Mouse (Mus musculus): ENCODE measurements at regions not wholly inside any gene's neighbourhood (a gene's known extent, or its start where the extent isn't known, plus 50 kb on each side); places are given as distances from the start of the nearest gene placed in this dataset.
"Not testable (repeated sequence)": the region's sequence is repeated elsewhere in the genome, so short reads cannot be mapped to it uniquely, and the experiment has no call there.

- DNase-seq (ENCODE audit: extremely low spot score) = no peak
These were observed 182.5 kb upstream of the Rgma start for GRCm38 (mm10) chr7:73192839-73193238.

- DNase-seq (ENCODE audit: extremely low spot score) = no peak
These were observed 180.0 kb upstream of the Rgma start for GRCm38 (mm10) chr7:73195306-73195705.

- DNase-seq (ENCODE audit: extremely low spot score) = no peak
These were observed 178.3 kb upstream of the Rgma start for GRCm38 (mm10) chr7:73196851-73197531.

GRCm38 (mm10) chr7:73198069-73198468 is 177.2 kb upstream of the Rgma start:
- DNase-seq (ENCODE audit: extremely low spot score) = no peak

DNA sequence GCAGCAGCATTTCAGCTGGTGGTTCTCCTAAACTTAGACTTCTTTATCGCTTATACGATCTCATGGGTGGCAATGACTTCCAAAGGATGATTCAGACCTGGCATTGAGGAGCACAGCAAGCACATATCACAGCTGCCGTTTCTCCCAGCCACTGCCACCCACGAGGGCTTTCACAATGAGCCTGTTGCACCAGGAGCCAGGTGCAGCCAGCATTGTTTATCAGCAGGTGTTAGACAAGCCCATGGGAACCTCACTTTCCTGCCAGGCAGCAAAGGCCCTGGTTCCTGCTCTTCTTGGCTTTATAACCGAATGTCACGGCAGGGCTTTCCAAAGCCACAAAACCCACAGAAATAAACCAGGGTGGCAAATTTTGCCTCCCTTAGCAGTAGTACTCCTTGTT is 175.3 kb upstream of the Rgma start:
- DNase-seq (ENCODE audit: extremely low spot score) = no peak

- no peak for DNase-seq (ENCODE audit: extremely low spot score)
These were observed 174.0 kb upstream of the Rgma start for GRCm38 (mm10) chr7:73201330-73201729.

GRCm38 (mm10) chr7:73206922-73207811 is 168.1 kb upstream of the Rgma start:
- DNase-seq (ENCODE audit: extremely low spot score) = no peak

DNA sequence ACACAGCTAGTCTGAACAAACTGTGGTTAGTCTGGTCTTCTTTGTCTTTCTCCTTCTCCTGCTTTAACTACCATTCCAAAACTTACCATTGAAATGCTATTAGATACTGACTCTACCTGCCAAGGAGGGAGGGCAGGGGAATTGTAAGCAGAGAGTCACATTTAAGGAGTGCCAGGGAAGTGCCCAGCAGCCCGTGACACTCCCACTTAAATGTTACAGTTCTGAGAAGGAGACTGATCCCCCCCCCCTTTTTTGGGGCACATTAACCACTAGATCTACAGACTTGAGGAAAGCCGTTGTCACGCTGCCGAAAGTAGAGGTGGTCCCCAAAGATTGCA is 166.9 kb upstream of the Rgma start:
- DNase-seq (ENCODE audit: extremely low spot score) = no peak

DNA sequence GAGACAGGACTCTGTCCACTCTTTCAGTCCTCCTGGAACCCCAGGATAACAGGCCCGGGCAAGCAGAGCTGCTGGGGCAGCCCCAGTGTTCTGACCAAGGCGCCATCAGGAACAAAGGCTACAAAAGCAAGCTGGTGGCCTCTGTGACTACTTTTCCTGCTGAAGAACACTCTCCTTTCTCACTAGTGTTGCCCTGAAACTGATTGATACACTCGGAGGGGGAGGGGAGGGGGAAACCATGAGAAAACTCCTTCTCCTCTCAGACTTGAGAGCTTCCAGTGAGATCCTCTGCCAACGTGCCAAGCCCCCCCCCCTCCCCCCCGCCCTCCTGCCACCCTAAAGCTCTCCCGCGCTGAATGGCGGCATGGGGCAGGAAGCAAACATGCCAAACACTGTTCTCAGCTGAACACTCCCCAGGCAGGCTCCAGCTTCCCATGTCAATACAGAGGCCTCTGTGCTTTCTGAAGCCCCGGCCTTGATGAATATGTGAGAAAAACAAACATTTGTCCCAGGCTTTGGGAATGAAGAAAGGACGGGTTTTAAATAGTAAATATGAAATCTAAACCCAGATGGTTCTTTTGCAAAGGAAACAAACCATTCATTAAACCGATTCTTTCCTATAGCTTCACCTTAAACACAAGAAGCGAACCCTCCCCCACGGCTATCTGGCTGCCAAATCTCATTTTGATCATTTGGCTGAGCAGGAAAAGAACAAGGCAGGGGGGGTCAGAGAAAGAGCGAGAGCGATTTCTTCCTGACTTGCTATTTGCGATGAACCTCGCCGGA is 166.3 kb upstream of the Rgma start:
- peak; percentile 50 for DNase-seq (ENCODE audit: extremely low spot score)

DNA sequence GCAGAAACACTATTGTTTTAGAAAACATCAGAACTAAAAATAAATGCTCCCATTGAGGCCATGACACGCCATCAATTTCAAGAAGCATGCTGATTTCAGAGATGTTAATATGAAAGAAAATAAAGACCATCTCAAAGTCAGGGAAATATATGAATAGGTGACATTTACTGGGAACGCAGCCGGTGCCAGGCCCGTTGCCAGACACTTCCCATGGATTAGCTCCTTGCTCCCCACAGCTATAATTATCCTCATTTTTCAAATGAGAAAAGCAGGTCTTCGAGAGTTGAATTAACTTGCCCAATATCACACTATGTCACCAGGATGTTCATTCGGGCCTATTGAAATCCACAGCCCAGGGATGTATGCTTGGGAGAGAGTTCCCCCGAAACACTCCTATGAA is 165.2 kb upstream of the Rgma start:
- no peak for DNase-seq (ENCODE audit: extremely low spot score)

DNA sequence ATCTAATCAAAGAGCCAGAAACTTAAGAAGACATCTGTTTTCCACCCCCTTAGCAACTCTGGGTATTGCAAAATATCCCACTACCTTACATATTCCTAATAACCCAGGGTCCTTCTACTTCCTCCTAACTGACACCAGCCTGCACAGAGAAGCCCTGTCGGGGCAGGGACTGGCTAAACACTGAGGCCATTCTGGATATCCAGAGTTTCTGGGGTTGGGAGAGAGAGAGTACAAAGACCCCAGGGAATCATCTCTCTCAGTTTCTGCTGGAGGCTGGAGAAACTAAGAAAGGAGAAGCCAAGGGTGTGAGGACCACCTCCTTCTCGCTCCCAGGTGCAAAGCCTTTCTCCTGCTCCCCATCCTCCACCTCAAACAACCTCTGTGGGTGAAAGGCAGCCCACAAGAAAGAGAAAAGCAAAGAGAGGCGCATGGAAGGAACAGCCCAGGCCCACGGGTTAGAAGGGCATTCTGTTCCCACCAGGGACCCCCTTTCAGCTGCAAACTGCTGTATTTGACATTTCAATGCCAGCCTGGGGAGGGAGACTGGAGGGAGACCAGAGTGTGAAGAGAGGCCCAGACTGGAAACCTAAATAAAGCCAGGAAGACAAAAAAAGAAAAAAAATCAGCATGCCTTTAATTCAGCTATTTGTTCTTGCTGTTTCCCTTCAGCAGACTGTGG is 152.9 kb upstream of the Rgma start:
- DNase-seq (ENCODE audit: extremely low spot score) = no peak

DNA sequence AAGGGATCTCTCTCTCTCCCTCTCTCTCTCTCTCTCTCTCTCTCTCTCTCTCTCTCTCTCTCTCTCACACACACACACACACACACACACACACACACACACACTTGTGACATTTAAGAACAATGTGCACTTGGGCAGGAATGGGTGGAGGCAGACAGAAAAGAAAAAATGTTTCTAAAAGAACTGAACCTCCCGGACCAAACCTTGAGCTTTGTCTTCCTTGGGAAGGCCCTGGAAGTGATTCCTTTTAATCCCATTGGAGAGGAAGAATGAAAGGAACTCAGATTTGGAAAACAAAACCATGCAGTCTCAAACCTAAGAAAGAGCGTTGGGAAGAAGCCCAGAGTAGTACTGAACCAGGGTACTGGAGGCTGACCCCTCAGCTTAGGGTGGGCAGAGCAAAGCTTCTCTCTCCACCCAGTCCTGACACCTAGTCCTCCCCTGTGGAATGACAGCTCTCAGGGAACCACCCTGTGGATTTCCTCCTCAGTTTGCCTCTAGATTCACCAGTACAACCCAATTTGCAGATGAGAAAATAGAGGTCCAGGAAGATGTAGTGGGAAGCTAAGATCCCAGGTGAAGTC is 152.3 kb upstream of the Rgma start:
- DNase-seq (ENCODE audit: extremely low spot score) = no peak

GRCm38 (mm10) chr7:73233539-73234158 is 141.7 kb upstream of the Rgma start:
- no peak for DNase-seq (ENCODE audit: extremely low spot score)

GRCm38 (mm10) chr7:73238486-73238885 is 136.8 kb upstream of the Rgma start:
- DNase-seq (ENCODE audit: extremely low spot score) = no peak

GRCm38 (mm10) chr7:73243591-73244355 is 131.5 kb upstream of the Rgma start:
- DNase-seq (ENCODE audit: extremely low spot score) = no peak

GRCm38 (mm10) chr7:73245431-73245830 is 129.9 kb upstream of the Rgma start:
- DNase-seq (ENCODE audit: extremely low spot score) = no peak

GRCm38 (mm10) chr7:73250593-73250992 is 124.7 kb upstream of the Rgma start:
- DNase-seq (ENCODE audit: extremely low spot score) = no peak

DNA sequence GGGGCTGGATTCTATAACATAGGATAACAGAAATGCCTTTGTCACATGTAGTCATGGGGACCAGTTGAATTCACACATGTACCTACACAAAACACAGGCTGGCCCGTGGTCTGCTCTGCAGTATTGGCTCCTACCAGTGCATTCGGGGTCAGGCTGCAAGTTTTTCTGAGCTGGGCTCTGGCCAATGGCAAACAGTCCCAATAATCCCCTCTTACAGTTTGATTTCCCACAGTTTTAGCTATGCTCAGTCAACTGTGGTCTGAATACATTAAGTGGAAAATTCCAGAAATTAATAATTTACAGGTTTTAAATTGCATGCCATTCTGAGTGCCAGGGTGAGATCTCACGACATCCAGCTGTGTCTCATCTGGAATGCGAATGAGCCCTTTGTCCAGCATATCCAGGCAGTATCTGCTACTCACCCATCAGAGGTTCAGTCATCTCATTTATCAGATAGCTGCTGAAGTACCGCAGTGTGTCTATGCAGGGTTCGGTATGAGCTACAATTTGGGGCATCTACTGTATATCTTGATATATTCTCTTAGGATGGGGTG is 124.0 kb upstream of the Rgma start:
- DNase-seq (ENCODE audit: extremely low spot score) = no peak

DNA sequence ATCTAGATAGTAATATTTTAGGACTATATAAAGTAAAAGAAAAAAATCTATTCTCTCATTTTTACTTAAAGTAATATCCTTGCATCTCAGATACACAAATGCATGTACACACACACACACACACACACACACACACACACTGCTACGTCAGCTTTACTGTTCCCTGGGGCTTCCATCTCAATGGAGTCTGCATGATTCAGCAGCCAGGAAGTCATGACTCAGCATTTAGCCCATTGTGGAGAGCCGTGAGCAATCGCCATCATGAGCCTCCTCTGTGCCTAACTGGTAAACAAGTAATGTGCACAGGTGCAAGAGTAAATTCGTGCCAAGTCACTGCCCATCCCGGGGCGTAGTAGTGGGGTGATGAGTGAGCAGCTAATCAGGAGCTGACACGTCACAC is 120.3 kb upstream of the Rgma start:
- DNase-seq (ENCODE audit: extremely low spot score) = not testable (repeated sequence)

DNA sequence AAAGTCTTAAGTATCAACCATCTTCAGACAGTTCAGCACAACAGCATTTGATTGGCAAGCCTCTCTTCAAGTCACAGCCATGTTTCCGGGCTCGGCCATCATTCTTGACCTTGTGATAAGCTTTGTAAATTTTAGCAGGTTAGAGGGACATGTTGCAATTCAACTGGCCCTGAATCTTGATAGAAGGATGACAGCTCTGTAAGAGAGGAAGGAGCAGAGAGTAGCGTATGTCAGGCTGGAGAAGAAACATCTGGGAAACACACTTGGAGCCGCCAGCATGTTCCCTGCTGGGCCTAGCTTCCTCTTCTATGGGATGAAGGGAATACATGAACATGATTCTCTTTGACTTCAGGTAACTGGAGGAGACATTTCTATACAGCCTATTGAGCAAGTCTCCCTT is 115.2 kb upstream of the Rgma start:
- DNase-seq (ENCODE audit: extremely low spot score) = no peak
